Comparison of ENCODE assay signal across 9 mouse cellular contexts in genomic region chr9:65569491-65569971, GRCm38 (mm10). TPM values are rescaled to one million over a fixed set of nuclear protein-coding genes. Genes with fewer than 3 reads are reported as not detected.
DNase-seq lines count a peak whose midpoint lies in the region; ATAC-seq and TF ChIP-seq lines count a peak whose summit lies in the region.
"Had no signal": no experiment of that assay in that cellular context is flagged by ENCODE, and none has a peak within 500 bp of the region (broad histone marks: within the 10 kb centered on the region; RNA-seq: fewer than 3 reads in every experiment).

No protein-coding gene starts in this region.

- H3K9ac ChIP-seq in intestine, embryonic 15.5 days: no peak overlapping the region
- no peak overlapping the region for H3K9ac ChIP-seq in intestine, postnatal 0 days (ENCODE audit: low read depth, low read length)
- no peak overlapping the region for H3K9ac ChIP-seq in limb, embryonic 14.5 days (ENCODE audit: low read depth, low read length, severe bottlenecking)
- H3K9ac ChIP-seq: hindbrain, embryonic 12.5 days had no signal

- no peaks in the 10 kb centered on the region for H3K27me3 ChIP-seq in intestine, embryonic 15.5 days (replicated peaks)
- H3K27me3 ChIP-seq in intestine, postnatal 0 days (replicated peaks; ENCODE audit: control insufficient read depth, insufficient read depth, low read length): no peaks in the 10 kb centered on the region
- no peaks in the 10 kb centered on the region for H3K27me3 ChIP-seq in limb, embryonic 14.5 days (ENCODE audit: control insufficient read depth, insufficient read depth, low read length)
- H3K27me3 ChIP-seq: hindbrain, embryonic 12.5 days had no signal

- DNase-seq in limb, embryonic 14.5 days (ENCODE audit: low spot score): peak; percentile 79
- no peak for DNase-seq in cerebellum, adult 9-10 months
- no peak for DNase-seq in cerebellum, postnatal 10 days
- no peak for DNase-seq in left cerebral cortex, postnatal 36 days (ENCODE audit: low spot score in 2 of 2)

- peaks cover 6% of the 10 kb centered on the region; the same call in 1 of the 2 replicates for H3K36me3 ChIP-seq in intestine, embryonic 15.5 days
- H3K36me3 ChIP-seq in intestine, postnatal 0 days (ENCODE audit: control insufficient read depth, insufficient read depth): peaks cover 16% of the 10 kb centered on the region; the same call in 1 of the 2 replicates
- peaks cover 24% of the 10 kb centered on the region for H3K36me3 ChIP-seq in limb, embryonic 14.5 days (ENCODE audit: control insufficient read depth, insufficient read depth, low read length)

- no peak for TF ChIP-seq CTCF in intestine, postnatal 0 days (IDR thresholded peaks at IDR 0.05; ENCODE audit: low read depth)

- H3K9me3 ChIP-seq in intestine, embryonic 15.5 days: no peaks in the 10 kb centered on the region
- no peaks in the 10 kb centered on the region for H3K9me3 ChIP-seq in intestine, postnatal 0 days (ENCODE audit: control insufficient read depth)
- no peaks in the 10 kb centered on the region for H3K9me3 ChIP-seq in limb, embryonic 14.5 days (ENCODE audit: control insufficient read depth, low read length)
- H3K9me3 ChIP-seq: hindbrain, embryonic 12.5 days had no signal

- no peak for TF ChIP-seq POLR2A in limb, embryonic 14.5 days (IDR thresholded peaks at IDR 0.05; ENCODE audit: borderline replicate concordance, extremely low read depth, insufficient read depth, insufficient read length)

- H3K4me2 ChIP-seq in intestine, embryonic 15.5 days (replicated peaks): no peak overlapping the region
- H3K4me2 ChIP-seq in intestine, postnatal 0 days (replicated peaks; ENCODE audit: low read depth): no peak overlapping the region
- H3K4me2 ChIP-seq in limb, embryonic 14.5 days (replicated peaks; ENCODE audit: low read depth, low read length, severe bottlenecking): no peak overlapping the region
- H3K4me2 ChIP-seq: hindbrain, embryonic 12.5 days had no signal

- peak overlapping the region; percentile 72 for H3K27ac ChIP-seq in intestine, embryonic 15.5 days
- no peak overlapping the region for H3K27ac ChIP-seq in intestine, postnatal 0 days (ENCODE audit: low read depth, low read length)
- peak overlapping the region; percentile 55 for H3K27ac ChIP-seq in limb, embryonic 14.5 days (replicated peaks; ENCODE audit: low read depth, low read length)
- H3K27ac ChIP-seq: hindbrain, embryonic 12.5 days had no signal

- WGBS in intestine, embryonic 15.5 days: 64% methylated on average over 6 of the region's 6 CpGs
- 61% methylated on average over 6 of the region's 6 CpGs for WGBS in intestine, postnatal 0 days
- 53% methylated on average over 6 of the region's 6 CpGs for WGBS in limb, embryonic 14.5 days

- no peak for ATAC-seq in intestine, embryonic 15.5 days
- no peak for ATAC-seq in intestine, postnatal 0 days
- peak; percentile 60 for ATAC-seq in common myeloid progenitor, adult 5-6 weeks (replicated peaks; ENCODE audit: low read depth, poor library complexity, severe bottlenecking)
- peak; percentile 84; the same call in 1 of the 2 replicates for ATAC-seq in limb, embryonic 14.5 days (ENCODE audit: low FRiP score, low read depth)
- peak; percentile 70 for ATAC-seq in monocyte, adult 5-6 weeks (replicated peaks; ENCODE audit: insufficient number of reproducible peaks, low FRiP score, low TSS enrichment, poor library complexity, severe bottlenecking)

- H3K4me1 ChIP-seq in intestine, embryonic 15.5 days (replicated peaks): 0 out of 2 replicates have a peak, but pooled peaks cover 2% of the 10 kb centered on the region
- no peaks in the 10 kb centered on the region for H3K4me1 ChIP-seq in intestine, postnatal 0 days (replicated peaks; ENCODE audit: control insufficient read depth, insufficient read depth, low read length)
- peaks cover 14% of the 10 kb centered on the region for H3K4me1 ChIP-seq in limb, embryonic 14.5 days (ENCODE audit: control insufficient read depth, insufficient read depth, low read length)
- H3K4me1 ChIP-seq: hindbrain, embryonic 12.5 days had no signal

- intact Hi-C loops in left cerebral cortex, postnatal 36 days (cut with DNase I): no loop called here

- H3K4me3 ChIP-seq in intestine, embryonic 15.5 days (replicated peaks): no peak overlapping the region
- no peak overlapping the region for H3K4me3 ChIP-seq in intestine, postnatal 0 days (ENCODE audit: low read depth, low read length)
- H3K4me3 ChIP-seq in limb, embryonic 14.5 days (replicated peaks; ENCODE audit: low read length): no peak overlapping the region
- H3K4me3 ChIP-seq: hindbrain, embryonic 12.5 days had no signal

RNA-seq across cellular contexts. Expression of gene Plekho2, which starts 10.3 kb away (rescaled TPM):
- polyA plus RNA-seq in intestine, embryonic 15.5 days (2015; fragmentation: Nextera tagmentation; extraction: Ambion mirVana): 11.0 and 11.2 TPM in 2 replicates
- polyA plus RNA-seq in intestine, postnatal 0 days (2015; fragmentation: Nextera tagmentation; extraction: Ambion mirVana): 6.6 and 6.7 TPM in 2 replicates
- total RNA-seq in common myeloid progenitor, adult 5-6 weeks (2017): 19.3 and 20.0 TPM in 2 replicates
- polyA plus RNA-seq in limb, embryonic 14.5 days (2012; rRNA removed): 14.2 and 17.1 TPM in 2 replicates
- polyA plus RNA-seq in limb, embryonic 14.5 days (2014; fragmentation: Nextera tagmentation; extraction: Ambion mirVana): 14.4 and 14.7 TPM in 2 replicates
- 103 to 136 TPM (median 112 TPM) in 3 replicates for total RNA-seq in monocyte, adult 5-6 weeks (2017)
- 10 to 100 TPM; 13.2 to 17.6 TPM for total RNA-seq in left cerebral cortex, postnatal 36 days (2021)

RNA-seq across cellular contexts. Expression of gene Pif1, which starts 17.4 kb away (rescaled TPM):
- 9.1 and 9.6 TPM in 2 replicates for polyA plus RNA-seq in intestine, embryonic 15.5 days (2015; fragmentation: Nextera tagmentation; extraction: Ambion mirVana)
- polyA plus RNA-seq in intestine, postnatal 0 days (2015; fragmentation: Nextera tagmentation; extraction: Ambion mirVana): 1.2 and 1.8 TPM in 2 replicates
- 12.9 and 29.1 TPM in 2 replicates for total RNA-seq in common myeloid progenitor, adult 5-6 weeks (2017)
- polyA plus RNA-seq in limb, embryonic 14.5 days (2012; rRNA removed): 16.2 and 19.2 TPM in 2 replicates
- polyA plus RNA-seq in limb, embryonic 14.5 days (2014; fragmentation: Nextera tagmentation; extraction: Ambion mirVana): 7.2 and 9.6 TPM in 2 replicates
- total RNA-seq in monocyte, adult 5-6 weeks (2017): 0.21 TPM in 1 of 3 replicates, not detected in the others
- total RNA-seq in left cerebral cortex, postnatal 36 days (2021): under 1 TPM; 0.39 to 0.50 TPM

RNA-seq across cellular contexts. Expression of gene Ankdd1a, which starts 49.5 kb away (rescaled TPM):
- not detected in 2 replicates for polyA plus RNA-seq in intestine, embryonic 15.5 days (2015; fragmentation: Nextera tagmentation; extraction: Ambion mirVana)
- not detected in 2 replicates for polyA plus RNA-seq in intestine, postnatal 0 days (2015; fragmentation: Nextera tagmentation; extraction: Ambion mirVana)
- total RNA-seq in common myeloid progenitor, adult 5-6 weeks (2017): not detected in 2 replicates
- 0.08 TPM in 1 of 2 replicates, not detected in the other for polyA plus RNA-seq in limb, embryonic 14.5 days (2012; rRNA removed)
- not detected in 2 replicates for polyA plus RNA-seq in limb, embryonic 14.5 days (2014; fragmentation: Nextera tagmentation; extraction: Ambion mirVana)
- 3.5 to 6.1 TPM (median 3.8 TPM) in 3 replicates for total RNA-seq in monocyte, adult 5-6 weeks (2017)
- total RNA-seq in left cerebral cortex, postnatal 36 days (2021): 1 to 10 TPM; 3.1 to 3.4 TPM
- polyA plus RNA-seq: hindbrain, embryonic 12.5 days had no signal

RNA-seq across cellular contexts. Expression of gene Rbpms2, which starts 59.9 kb away (rescaled TPM):
- polyA plus RNA-seq in intestine, embryonic 15.5 days (2015; fragmentation: Nextera tagmentation; extraction: Ambion mirVana): 18.9 and 19.6 TPM in 2 replicates
- 21.4 and 22.1 TPM in 2 replicates for polyA plus RNA-seq in intestine, postnatal 0 days (2015; fragmentation: Nextera tagmentation; extraction: Ambion mirVana)
- 2.0 and 3.1 TPM in 2 replicates for total RNA-seq in common myeloid progenitor, adult 5-6 weeks (2017)
- 19.3 and 31.9 TPM in 2 replicates for polyA plus RNA-seq in limb, embryonic 14.5 days (2012; rRNA removed)
- polyA plus RNA-seq in limb, embryonic 14.5 days (2014; fragmentation: Nextera tagmentation; extraction: Ambion mirVana): 10.3 and 13.8 TPM in 2 replicates
- total RNA-seq in monocyte, adult 5-6 weeks (2017): 0.48 to 4.1 TPM (median 0.53 TPM) in 3 replicates
- 1 to 10 TPM; 1.8 to 2.9 TPM for total RNA-seq in left cerebral cortex, postnatal 36 days (2021)

Comparison
In these comparisons a context has a peak if more than half of its experiments do, and no peak if none do; other contexts are left out.
1. ATAC-seq: peak in common myeloid progenitor, adult 5-6 weeks (single experiment), limb, embryonic 14.5 days (single experiment) and monocyte, adult 5-6 weeks (single experiment); none in intestine, embryonic 15.5 days (single experiment) and intestine, postnatal 0 days (single experiment).